Mouse (Mus musculus): ENCODE results near the gene Olfr98. TPM values are rescaled to one million over a fixed set of nuclear protein-coding genes. Genes with fewer than 3 reads are reported as not detected.
A peak's percentile ranks its signal among the peaks of the same experiment; 100 is the strongest.
"Not testable (repeated sequence)": the region's sequence is repeated elsewhere in the genome, so short reads cannot be mapped to it uniquely, and the experiment has no call there.

Gene Olfr98
- polyA plus RNA-seq, 1 experiment from 2014 or later: not detected

- Histone ChIP-seq H3K4me1 (replicated peaks; ENCODE audit: control insufficient read depth, insufficient read depth, low read length) (no peaks in the 10 kb centered on the region), H3K27me3 (ENCODE audit: control insufficient read depth, insufficient read depth, low read length) (no peaks in the 10 kb centered on the region), H3K4me3 (ENCODE audit: low read depth, low read length) (peak within 1 kb of the TSS; percentile 32), H3K27ac (ENCODE audit: low read depth, low read length) (no peak within 1 kb of the TSS), H3K9me3 (ENCODE audit: control insufficient read depth, low read length) (no peaks in the 10 kb centered on the region), H3K9ac (ENCODE audit: low read length) (peak within 1 kb of the TSS; percentile 35; the same call in 1 of the 2 replicates), H3K36me3 (ENCODE audit: control insufficient read depth, insufficient read depth, low read length) (no peaks in the 10 kb centered on the region), H3K4me2 (ENCODE audit: low read depth, low read length, severe bottlenecking) (peak within 1 kb of the TSS; percentile 50)
- DNase-seq (ENCODE audit: low spot score): peak; percentile 89
- ATAC-seq (replicated peaks; ENCODE audit: low FRiP score): peak; percentile 99
- WGBS: 5% methylated on average over 26 of the region's 26 CpGs
Observed at GRCm38 (mm10) chr17:37270058-37270701, 6.6 kb upstream of the Olfr98 start, which contains the start of gene H2-M3. H2-M3 (plus strand) TSS chr17:37270220.

DNA sequence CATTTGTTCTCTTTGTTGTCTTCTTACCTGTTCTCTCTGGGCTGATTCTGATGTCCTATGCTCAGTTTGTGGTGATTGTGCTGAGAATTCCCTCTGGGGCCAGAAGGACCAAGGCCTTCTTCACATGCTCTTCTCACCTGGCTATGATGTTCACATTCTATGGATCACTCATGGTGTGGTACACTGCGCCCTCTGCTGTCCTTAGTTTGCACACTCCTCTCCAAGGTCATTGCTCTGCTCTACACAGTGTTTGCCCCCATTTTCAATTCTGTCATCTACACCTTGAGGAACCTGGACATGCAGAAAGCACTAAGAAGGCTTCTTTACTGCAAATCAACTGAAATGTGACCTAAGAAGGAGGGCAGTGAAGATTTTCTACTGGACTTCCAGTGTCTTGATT is 13.0 kb downstream of the Olfr98 start:
- no peak overlapping the region for H3K4me2 ChIP-seq (ENCODE audit: low read depth, low read length, severe bottlenecking)
- H3K9me3 ChIP-seq (ENCODE audit: control insufficient read depth, low read length): no peaks in the 10 kb centered on the region
- H3K9ac ChIP-seq (ENCODE audit: low read length): no peak overlapping the region
- no peak for DNase-seq (ENCODE audit: low spot score)
- whole genome bisulfite sequencing: 4% methylated on average over 1 of the region's 1 CpGs
- no peak overlapping the region for H3K27ac ChIP-seq (ENCODE audit: low read depth, low read length)
- H3K36me3 ChIP-seq (ENCODE audit: control insufficient read depth, insufficient read depth, low read length): no peaks in the 10 kb centered on the region
- ATAC-seq (replicated peaks; ENCODE audit: low FRiP score): no peak
- no peaks in the 10 kb centered on the region for H3K4me1 ChIP-seq (replicated peaks; ENCODE audit: control insufficient read depth, insufficient read depth, low read length)
- no peaks in the 10 kb centered on the region for H3K27me3 ChIP-seq (ENCODE audit: control insufficient read depth, insufficient read depth, low read length)
- no peak overlapping the region for H3K4me3 ChIP-seq (ENCODE audit: low read depth, low read length)

DNA sequence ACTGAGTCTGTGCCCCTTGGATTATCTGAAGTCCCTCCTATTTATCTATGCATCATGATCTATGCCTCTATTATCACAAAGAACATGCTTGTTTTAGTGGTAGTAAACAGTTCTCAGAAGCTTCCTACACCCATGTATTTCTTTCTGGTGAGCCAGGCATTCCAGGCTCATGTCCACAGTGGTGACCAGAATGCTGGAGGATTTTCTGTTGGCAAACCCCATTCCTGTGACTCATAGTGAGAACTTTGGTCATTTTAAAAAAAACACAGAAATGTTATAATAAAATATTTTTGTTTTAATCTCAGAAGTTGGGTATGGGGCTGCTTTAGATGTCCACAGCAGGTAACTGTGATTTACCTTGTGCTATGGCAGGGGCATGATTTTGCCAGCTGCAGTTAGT is 14.1 kb downstream of the Olfr98 start:
- Histone ChIP-seq H3K9ac (ENCODE audit: low read length) (no peak overlapping the region), H3K9me3 (ENCODE audit: control insufficient read depth, low read length) (no peaks in the 10 kb centered on the region), H3K36me3 (ENCODE audit: control insufficient read depth, insufficient read depth, low read length) (no peaks in the 10 kb centered on the region), H3K4me3 (ENCODE audit: low read depth, low read length) (no peak overlapping the region), H3K27me3 (ENCODE audit: control insufficient read depth, insufficient read depth, low read length) (no peaks in the 10 kb centered on the region), H3K27ac (ENCODE audit: low read depth, low read length) (no peak overlapping the region), H3K4me1 (replicated peaks; ENCODE audit: control insufficient read depth, insufficient read depth, low read length) (no peaks in the 10 kb centered on the region), H3K4me2 (ENCODE audit: low read depth, low read length, severe bottlenecking) (no peak overlapping the region)
- DNase-seq (ENCODE audit: low spot score): no peak
- no peak for ATAC-seq (replicated peaks; ENCODE audit: low FRiP score)

DNA sequence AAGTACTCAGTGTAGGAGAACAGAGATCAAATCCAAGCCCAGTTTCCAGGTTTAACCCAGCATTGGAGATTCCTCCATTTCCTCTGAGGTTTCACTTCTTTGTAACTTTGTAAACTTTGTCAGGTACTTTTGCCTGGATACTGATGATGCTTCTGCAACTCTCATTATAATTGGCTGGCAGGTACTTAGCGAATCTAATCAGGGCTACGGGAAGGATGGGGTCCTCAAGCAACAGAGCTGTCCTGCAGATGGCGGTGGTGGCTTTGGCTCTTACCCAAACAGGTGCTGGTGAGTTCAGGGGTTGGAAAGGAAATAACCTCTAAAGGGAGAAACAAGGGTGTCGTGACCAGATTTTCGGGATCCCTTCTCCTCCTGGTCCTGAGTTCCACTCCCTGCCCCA is 16.8 kb downstream of the Olfr98 start:
- DNase-seq (ENCODE audit: low spot score) (no peak), ATAC-seq (replicated peaks; ENCODE audit: low FRiP score) (peak; percentile 56; the same call in 1 of the 2 replicates)
- H3K4me3 ChIP-seq (ENCODE audit: low read depth, low read length): no peak overlapping the region
- no peaks in the 10 kb centered on the region for H3K4me1 ChIP-seq (replicated peaks; ENCODE audit: control insufficient read depth, insufficient read depth, low read length)
- H3K9ac ChIP-seq (ENCODE audit: low read length): no peak overlapping the region
- 30% methylated on average over 5 of the region's 5 CpGs for WGBS
- no peaks in the 10 kb centered on the region for H3K36me3 ChIP-seq (ENCODE audit: control insufficient read depth, insufficient read depth, low read length)
- H3K9me3 ChIP-seq (ENCODE audit: control insufficient read depth, low read length): no peaks in the 10 kb centered on the region
- H3K27ac ChIP-seq (ENCODE audit: low read depth, low read length): no peak overlapping the region
- no peaks in the 10 kb centered on the region for H3K27me3 ChIP-seq (ENCODE audit: control insufficient read depth, insufficient read depth, low read length)
- H3K4me2 ChIP-seq (ENCODE audit: low read depth, low read length, severe bottlenecking): no peak overlapping the region

DNA sequence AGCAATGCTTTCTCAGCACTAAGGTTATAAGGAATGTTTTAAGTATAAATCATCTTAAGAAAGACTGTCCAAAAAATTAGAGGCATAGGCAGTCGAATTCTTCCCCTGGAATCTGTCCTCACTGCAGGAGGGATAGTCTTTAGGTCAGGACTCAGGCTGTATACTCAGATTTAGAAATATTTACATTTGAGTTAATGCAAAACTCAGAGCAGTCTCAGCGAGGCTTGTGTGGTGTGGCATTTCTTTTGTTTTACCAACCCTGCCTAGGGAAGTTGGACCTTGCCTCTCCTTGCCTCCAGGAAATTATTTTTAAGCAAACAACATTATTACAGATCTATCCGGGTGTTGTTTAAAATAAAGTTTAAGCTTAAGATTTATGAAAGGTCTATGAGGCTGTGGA is 21.4 kb downstream of the Olfr98 start:
- H3K27me3 ChIP-seq (ENCODE audit: control insufficient read depth, insufficient read depth, low read length): no peaks in the 10 kb centered on the region
- no peaks in the 10 kb centered on the region for H3K9me3 ChIP-seq (ENCODE audit: control insufficient read depth, low read length)
- H3K4me3 ChIP-seq (ENCODE audit: low read depth, low read length): no peak overlapping the region
- 61% methylated on average over 3 of the region's 3 CpGs for WGBS
- no peaks in the 10 kb centered on the region for H3K4me1 ChIP-seq (replicated peaks; ENCODE audit: control insufficient read depth, insufficient read depth, low read length)
- DNase-seq (ENCODE audit: low spot score) (no peak), ATAC-seq (replicated peaks; ENCODE audit: low FRiP score) (no peak)
- H3K4me2 ChIP-seq (ENCODE audit: low read depth, low read length, severe bottlenecking): no peak overlapping the region
- H3K27ac ChIP-seq (ENCODE audit: low read depth, low read length): no peak overlapping the region
- no peaks in the 10 kb centered on the region for H3K36me3 ChIP-seq (ENCODE audit: control insufficient read depth, insufficient read depth, low read length)
- H3K9ac ChIP-seq (ENCODE audit: low read length): no peak overlapping the region

- H3K9me3 ChIP-seq (ENCODE audit: control insufficient read depth, low read length); H3K36me3 ChIP-seq (ENCODE audit: control insufficient read depth, insufficient read depth, low read length); H3K4me2 ChIP-seq (ENCODE audit: low read depth, low read length, severe bottlenecking); H3K4me1 ChIP-seq (replicated peaks; ENCODE audit: control insufficient read depth, insufficient read depth, low read length); H3K27me3 ChIP-seq (ENCODE audit: control insufficient read depth, insufficient read depth, low read length); H3K4me3 ChIP-seq (ENCODE audit: low read depth, low read length); DNase-seq (ENCODE audit: low spot score); H3K27ac ChIP-seq (ENCODE audit: low read depth, low read length); H3K9ac ChIP-seq (ENCODE audit: low read length); ATAC-seq (replicated peaks; ENCODE audit: low FRiP score): not testable (repeated sequence)
- WGBS: 93% methylated on average over 2 of the region's 2 CpGs
Observed at GRCm38 (mm10) chr17:37237230-37237629, 26.3 kb downstream of the Olfr98 start, which contains the start of gene Olfr97. Olfr97 (minus strand) TSS chr17:37237330.

- H3K4me2 ChIP-seq (ENCODE audit: low read depth, low read length, severe bottlenecking): no peak overlapping the region
- no peaks in the 10 kb centered on the region for H3K4me1 ChIP-seq (replicated peaks; ENCODE audit: control insufficient read depth, insufficient read depth, low read length)
- no peaks in the 10 kb centered on the region for H3K9me3 ChIP-seq (ENCODE audit: control insufficient read depth, low read length)
- 30% methylated on average over 1 of the region's 1 CpGs for WGBS
- no peak overlapping the region for H3K27ac ChIP-seq (ENCODE audit: low read depth, low read length)
- H3K27me3 ChIP-seq (ENCODE audit: control insufficient read depth, insufficient read depth, low read length): no peaks in the 10 kb centered on the region
- H3K36me3 ChIP-seq (ENCODE audit: control insufficient read depth, insufficient read depth, low read length): no peaks in the 10 kb centered on the region
- no peak overlapping the region for H3K4me3 ChIP-seq (ENCODE audit: low read depth, low read length)
- H3K9ac ChIP-seq (ENCODE audit: low read length): no peak overlapping the region
- DNase-seq (ENCODE audit: low spot score): no peak
- ATAC-seq (replicated peaks; ENCODE audit: low FRiP score): no peak
Observed at GRCm38 (mm10) chr17:37221879-37222278, 41.7 kb downstream of the Olfr98 start.

DNA sequence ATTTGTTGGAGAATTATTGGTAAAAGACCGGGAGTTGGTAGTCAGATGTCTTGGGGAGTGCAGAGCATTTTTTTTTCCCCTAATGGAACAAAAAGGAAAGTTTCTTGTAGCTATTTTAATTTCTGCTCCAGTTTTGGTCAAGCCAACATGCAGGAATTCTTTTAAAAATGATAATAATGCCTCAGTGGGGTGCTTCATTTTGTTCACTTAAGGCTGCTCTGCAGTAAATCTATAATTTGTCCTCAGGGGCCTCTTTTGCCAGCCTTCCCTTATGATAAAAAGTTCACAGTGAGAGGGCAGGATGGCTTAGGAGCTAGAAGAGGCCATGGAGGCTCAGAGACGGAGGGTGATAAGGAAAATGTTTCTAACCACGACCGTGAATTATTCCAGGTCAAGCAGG is 43.7 kb downstream of the Olfr98 start, which contains the start of gene Olfr96:
Gene Olfr96, plus strand, starts transcription at position 301 of the 400 bp plus-strand sequence.
- H3K4me3 ChIP-seq (ENCODE audit: low read depth, low read length): no peak within 1 kb of the TSS
- no peak within 1 kb of the TSS for H3K4me2 ChIP-seq (ENCODE audit: low read depth, low read length, severe bottlenecking)
- H3K36me3 ChIP-seq (ENCODE audit: control insufficient read depth, insufficient read depth, low read length): no peaks in the 10 kb centered on the region
- 59% methylated on average over 4 of the region's 4 CpGs for WGBS
- H3K27ac ChIP-seq (ENCODE audit: low read depth, low read length): no peak within 1 kb of the TSS
- no peak within 1 kb of the TSS for H3K9ac ChIP-seq (ENCODE audit: low read length)
- H3K9me3 ChIP-seq (ENCODE audit: control insufficient read depth, low read length): no peaks in the 10 kb centered on the region
- DNase-seq (ENCODE audit: low spot score) (no peak), ATAC-seq (replicated peaks; ENCODE audit: low FRiP score) (no peak)
- H3K27me3 ChIP-seq (ENCODE audit: control insufficient read depth, insufficient read depth, low read length): no peaks in the 10 kb centered on the region
- no peaks in the 10 kb centered on the region for H3K4me1 ChIP-seq (replicated peaks; ENCODE audit: control insufficient read depth, insufficient read depth, low read length)

DNA sequence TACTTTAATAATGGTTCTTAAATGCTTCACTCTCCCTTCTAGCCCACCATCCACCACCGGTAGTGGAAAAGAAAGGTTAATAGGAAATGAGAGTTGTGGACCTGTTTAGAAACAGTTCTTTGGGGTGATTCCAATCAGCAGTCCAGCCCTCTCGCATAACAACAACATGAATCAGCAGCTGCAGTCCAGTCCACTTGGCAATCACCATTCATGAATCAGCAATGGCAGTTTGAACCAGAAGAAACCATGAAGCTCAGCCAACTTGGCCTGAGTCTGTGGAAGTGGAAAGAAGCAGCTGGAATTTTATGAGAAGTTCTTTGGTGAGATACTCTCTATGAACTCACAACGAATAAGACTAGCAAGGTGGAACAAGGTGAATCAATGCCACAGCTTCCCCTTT is 45.1 kb downstream of the Olfr98 start:
- no peak for DNase-seq (ENCODE audit: low spot score)
- WGBS: 83% methylated on average over 3 of the region's 3 CpGs

More for the DNA sequence above, 45.1 kb downstream of the Olfr98 start:
- Histone ChIP-seq H3K27ac (ENCODE audit: low read depth, low read length) (no peak overlapping the region), H3K27me3 (ENCODE audit: control insufficient read depth, insufficient read depth, low read length) (no peaks in the 10 kb centered on the region), H3K4me1 (replicated peaks; ENCODE audit: control insufficient read depth, insufficient read depth, low read length) (no peaks in the 10 kb centered on the region), H3K9ac (ENCODE audit: low read length) (no peak overlapping the region), H3K36me3 (ENCODE audit: control insufficient read depth, insufficient read depth, low read length) (no peaks in the 10 kb centered on the region), H3K4me3 (ENCODE audit: low read depth, low read length) (no peak overlapping the region), H3K9me3 (ENCODE audit: control insufficient read depth, low read length) (no peaks in the 10 kb centered on the region), H3K4me2 (ENCODE audit: low read depth, low read length, severe bottlenecking) (no peak overlapping the region)
- no peak for ATAC-seq (replicated peaks; ENCODE audit: low FRiP score)
